Mouse (Mus musculus): ENCODE measurements around the gene Apobec4.

DNA sequence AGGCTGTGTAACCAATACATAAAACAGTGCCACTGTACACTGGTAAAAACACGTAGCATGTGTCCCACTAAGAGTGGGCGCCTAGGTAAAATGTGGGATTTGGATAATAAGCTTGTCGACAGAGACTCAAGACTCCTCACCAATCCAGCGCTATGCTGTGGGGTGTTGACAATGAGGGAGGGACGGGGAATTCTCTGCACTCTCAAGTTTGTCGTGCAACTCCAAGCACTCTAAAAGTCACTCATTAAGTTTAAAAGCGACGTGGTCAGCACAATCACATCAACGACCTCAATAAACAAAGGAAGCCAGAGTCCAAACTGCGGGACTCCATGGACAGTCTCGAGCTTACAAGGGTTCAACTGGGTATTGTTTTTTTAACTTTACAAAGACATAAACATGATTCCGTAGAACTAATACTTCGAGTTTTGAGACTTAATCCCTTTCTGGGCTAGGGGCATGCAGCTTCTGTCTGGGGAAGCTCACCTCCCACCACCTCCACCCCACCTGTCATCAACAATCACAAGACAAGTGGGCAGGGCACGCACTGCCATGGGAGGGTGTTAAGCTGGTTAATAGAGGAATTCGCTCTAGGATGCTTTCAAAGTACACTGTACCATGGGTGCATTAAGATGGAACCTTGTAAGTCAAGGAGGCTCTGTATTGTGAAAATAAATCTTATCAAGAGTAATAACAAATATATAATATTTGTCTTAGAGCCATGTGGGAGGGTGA is 7.1 kb upstream of the Apobec4 start:
- TF ChIP-seq CTCF (IDR thresholded peaks at IDR 0.05; ENCODE audit: low read depth, low read length) (no peak), GATA1 (IDR thresholded peaks at IDR 0.05; ENCODE audit: borderline replicate concordance, low read length) (no peak), POLR2AphosphoS5 (IDR thresholded peaks at IDR 0.05; ENCODE audit: insufficient replicate concordance, low read depth, low read length) (no peak), TAL1 (conservative IDR thresholded peaks at IDR 0.05; ENCODE audit: low read depth, low read length) (no peak)

Measured in G1E (cell line).